Mouse (Mus musculus): ENCODE data around the gene Tob1.

DNA sequence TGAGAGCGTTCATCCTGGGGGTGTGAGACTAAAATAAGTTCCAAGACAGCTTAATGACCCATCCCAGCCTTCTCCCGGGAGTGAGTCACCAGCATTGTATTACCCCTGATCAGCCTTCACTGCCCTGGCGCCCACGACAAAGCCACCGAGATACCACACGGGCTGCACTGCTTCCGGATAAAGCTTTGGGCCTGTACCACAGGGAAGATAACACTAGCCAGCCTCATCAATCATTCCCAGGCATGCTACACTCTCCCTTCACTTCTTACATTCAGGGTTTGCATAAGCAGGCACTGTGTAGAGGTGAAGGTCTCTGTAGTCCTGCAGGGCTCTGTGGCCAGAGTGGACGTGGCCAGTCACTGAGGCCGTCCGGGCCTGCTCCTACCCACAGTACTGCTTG is 21.7 kb upstream of the Tob1 start:
- no peak for TF ChIP-seq CTCF (IDR thresholded peaks at IDR 0.05; ENCODE audit: low read depth)
- TF ChIP-seq EP300 (optimal IDR thresholded peaks at IDR 0.05) = no peak
